Mouse (Mus musculus) mouse trophoblast stem cell (cell line): ENCODE results near the gene Vps37c.

Source experiments
- in situ Hi-C, 2 experiments: fragments of 300-500 bp; cut with MseI, MboI; formaldehyde crosslinking; loops; 2 replicates in 1 of 2; 3 replicates in 1 of 2; pipeline ENCODE4 v1.15.1; 2025

Vps37c gene

DNA sequence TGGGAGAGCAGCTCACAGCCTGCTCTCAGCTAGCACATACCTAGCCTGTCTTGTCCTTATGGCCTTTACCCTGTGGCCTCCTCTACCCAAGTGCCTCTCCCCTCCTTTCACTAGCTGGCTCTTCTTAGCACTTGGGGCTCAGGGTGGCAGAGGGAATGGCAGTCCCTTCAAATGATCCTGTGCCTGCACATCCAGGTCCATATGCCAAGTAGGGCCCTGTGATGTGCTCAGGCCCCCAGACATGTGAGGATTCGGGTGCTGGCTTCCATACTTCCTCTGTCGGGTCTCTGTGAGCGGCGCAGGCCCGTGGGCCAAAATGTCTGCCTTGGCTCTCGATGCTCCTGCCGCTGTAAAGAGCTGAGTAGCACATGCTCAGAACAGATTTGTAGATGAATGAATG lies 47.3 kb downstream of the Vps37c start:
- in situ Hi-C loops, result no loop called here

- in situ Hi-C loops, result no loop called here
Observed at GRCm38 (mm10) chr19:10738038-10738437, 49.5 kb downstream of the Vps37c start.

DNA sequence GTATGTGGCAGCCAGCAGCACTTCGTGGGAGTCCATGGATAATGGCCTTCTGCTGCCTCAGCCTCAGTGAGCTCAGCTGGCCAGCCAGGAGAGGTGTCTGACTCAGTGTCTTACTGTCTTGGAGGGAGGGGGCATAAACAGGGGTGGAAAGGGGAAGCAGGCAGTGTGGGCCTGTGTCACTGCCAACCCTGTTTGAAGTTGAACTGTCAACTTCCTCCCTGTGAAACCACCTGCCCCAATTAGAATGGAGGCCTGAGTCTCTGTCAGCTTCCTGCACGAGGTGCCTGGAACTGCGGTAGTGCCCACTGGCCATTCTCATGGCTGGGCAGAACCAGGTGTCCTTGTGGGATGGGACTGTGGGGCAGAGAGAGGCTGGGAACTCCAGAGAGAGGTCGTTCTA lies 50.3 kb downstream of the Vps37c start, which contains the start of gene Cd5:
Gene Cd5, minus strand, starts transcription at position 192 of the 400 bp plus-strand sequence.
- in situ Hi-C loops, result no loop called here

- in situ Hi-C loops, result no loop called here
Observed at GRCm38 (mm10) chr19:10739916-10740315, 51.4 kb downstream of the Vps37c start.

- in situ Hi-C loops, result no loop called here
Observed at GRCm38 (mm10) chr19:10740641-10741440, 52.3 kb downstream of the Vps37c start.

DNA sequence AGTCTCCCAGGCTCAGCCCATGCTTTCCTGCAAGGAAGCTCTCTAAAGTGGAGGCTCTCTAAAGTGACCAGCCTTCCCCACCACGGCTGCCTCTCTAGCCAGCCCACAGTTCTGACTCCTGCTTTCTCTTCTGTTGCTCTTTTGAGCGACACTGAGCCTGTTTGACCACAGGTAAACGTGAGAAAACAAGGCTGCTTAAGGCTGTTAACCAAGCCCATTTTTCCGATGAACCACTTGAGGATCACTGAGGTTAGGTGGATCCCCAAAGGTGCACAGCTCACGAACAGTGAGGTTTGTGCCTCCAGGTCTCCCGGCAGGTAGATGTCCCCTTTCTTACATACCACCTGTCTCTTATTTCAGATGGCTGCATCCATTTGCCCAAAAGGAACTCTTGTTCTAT lies 53.6 kb downstream of the Vps37c start:
- in situ Hi-C loops, result no loop called here

DNA sequence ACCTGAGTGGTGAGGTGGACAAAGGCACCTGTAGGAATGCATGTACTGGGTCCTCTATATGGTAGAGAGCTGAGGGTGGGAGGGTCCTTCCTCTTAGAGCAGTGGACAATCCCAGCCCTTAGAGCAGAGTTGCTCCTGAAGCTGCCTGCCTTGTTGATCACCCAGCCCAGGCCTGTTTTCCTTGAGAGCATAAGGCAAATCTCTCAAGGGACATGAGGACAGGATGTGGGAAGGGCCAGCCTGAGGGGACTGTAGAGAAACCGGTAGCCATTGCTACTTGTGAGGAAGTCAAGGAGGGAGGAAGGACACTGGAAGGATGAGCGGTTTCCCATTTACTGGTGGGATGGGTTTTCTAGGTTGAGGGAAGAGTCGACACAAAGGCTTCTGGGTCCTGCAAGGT lies 54.0 kb downstream of the Vps37c start:
- in situ Hi-C loops, result no loop called here

DNA sequence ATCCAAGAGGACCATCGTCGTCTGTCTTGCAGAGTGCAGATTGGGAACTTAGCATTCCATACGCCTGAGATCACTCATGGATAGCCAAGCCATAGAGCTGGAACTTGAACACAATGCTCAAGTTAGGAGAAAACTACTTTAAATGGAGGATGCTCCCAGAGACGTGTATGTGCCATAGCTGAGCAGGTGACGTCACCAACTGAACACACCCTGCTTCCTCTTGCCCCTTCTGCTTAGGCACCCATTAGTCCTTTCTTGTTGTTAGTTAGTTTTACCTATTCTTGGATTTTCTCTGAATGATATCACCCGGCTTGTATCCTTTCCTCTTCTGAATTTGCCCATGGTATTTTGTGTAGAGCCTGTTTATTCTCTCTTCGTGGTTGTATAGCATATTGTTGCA lies 58.6 kb downstream of the Vps37c start:
- in situ Hi-C loops, result no loop called here

DNA sequence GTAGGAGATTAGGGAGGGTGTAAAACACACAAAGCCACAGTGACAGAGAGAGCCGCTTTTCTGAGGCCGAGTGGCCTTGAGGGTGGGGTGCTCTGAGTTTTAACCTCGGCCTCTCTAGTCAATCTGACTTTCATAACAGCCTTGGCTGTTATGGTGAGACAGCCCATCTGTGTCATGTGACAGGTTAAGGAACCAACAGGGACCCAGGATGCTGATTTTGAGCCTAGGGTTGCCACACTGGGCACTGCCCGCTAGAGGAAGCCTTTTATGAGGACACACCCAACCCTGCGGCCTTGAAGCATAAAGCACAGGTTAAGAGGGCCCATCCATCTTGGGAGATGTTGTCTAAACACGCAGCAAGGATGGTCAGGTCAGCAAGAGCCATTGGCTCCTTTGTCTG lies 59.2 kb downstream of the Vps37c start:
- in situ Hi-C loops, result no loop called here

DNA sequence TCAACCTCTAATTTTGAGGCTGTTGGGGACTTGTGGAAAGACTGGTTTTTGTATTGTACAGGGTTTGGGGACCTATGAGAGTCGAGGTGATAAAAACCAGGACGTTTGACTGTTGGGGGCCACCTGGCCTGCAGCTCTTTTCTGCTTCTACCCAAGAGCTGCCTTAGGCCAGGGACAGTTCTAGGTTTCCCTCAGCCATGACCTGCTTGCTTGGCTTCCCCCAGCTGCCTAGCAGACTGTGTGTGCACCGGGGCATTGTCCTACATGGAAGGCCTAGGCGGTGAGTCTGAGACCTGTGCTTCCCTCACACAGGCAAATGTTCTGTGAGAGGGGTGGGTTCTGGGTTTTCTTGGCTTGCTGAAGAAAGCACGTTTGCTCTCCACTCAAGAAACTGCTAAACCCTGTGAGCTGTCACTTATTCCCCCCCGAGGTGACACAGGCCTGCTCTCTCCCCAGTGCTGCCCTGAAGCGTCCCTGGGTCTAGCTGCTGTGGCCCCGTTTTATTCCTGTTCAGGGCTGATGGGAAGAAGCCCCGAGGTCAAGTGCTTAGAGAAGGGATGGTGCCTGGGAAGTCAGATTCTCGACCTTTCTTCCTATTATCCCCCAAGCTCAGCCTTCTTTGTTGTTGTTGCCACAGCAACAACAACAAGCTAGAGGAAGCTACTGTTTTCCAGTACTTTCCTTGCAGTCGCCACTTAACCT lies 60.0 kb downstream of the Vps37c start:
- in situ Hi-C loops, result no loop called here

- in situ Hi-C loops, result no loop called here
Observed at GRCm38 (mm10) chr19:10749295-10749694, 60.8 kb downstream of the Vps37c start.

DNA sequence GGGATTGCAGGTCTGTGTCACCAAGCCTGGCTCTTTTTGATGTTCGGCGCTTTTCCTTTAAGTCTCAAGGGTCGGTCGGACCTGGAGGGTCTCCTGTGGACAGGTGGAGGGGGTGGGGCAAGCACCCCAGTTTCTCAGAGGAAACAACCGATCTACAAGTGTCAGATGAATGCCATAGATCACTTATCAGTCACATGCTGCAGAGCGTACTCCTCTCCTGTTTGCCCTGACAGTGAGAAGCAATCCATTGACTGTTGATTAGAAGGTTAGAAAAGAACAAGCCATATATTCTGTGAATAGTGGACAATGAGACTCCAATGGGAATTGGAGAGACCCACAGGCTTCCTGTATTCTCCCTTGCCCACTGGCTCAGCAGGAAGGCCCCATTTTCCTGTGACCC lies 61.6 kb downstream of the Vps37c start:
- in situ Hi-C loops, result no loop called here

- in situ Hi-C loops, result no loop called here
Observed at GRCm38 (mm10) chr19:10751607-10752006, 63.1 kb downstream of the Vps37c start.

DNA sequence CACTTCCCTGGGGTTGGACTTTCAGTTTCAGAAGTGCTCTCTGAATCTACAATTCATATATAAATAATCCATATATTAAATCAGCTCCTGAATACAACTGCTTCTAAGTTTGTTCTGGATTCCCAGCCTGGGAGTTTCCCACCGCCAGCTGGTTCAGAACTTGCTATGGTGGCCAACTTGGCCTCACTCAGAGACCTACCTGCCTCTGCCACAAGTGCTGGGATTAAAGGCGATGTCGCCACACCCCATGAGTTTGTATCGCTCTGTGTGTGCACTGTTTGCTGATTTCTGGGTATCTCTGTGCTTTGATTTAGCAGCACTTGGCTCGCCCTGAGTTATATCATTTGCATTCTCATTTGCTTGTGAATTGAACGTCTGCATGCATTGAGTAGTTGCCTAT lies 63.6 kb downstream of the Vps37c start:
- in situ Hi-C loops, result no loop called here

- in situ Hi-C loops, result no loop called here
Observed at GRCm38 (mm10) chr19:10752646-10753045, 64.1 kb downstream of the Vps37c start.

DNA sequence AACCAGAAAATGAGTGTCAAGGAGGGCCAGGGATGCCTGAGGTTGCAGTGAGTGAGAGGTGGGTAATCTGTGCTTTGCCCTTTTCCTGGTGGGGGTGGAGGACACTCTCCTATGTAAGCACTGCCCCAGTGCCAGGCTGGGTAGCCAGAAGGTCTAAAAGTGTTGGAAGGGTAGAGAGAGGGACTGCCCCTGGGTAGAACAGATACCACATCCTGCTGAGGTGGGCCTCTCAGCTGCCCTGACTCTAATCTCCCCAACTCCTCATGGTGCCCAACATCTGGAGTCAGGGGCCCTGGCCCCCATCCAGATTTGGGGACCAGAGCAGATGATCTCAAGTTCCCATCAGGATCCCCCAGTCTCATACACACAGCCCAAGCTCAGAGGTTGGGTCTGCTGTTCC lies 68.6 kb downstream of the Vps37c start:
- in situ Hi-C loops, result no loop called here

GRCm38 (mm10) chr19:10757526-10757925 lies 69.0 kb downstream of the Vps37c start:
- in situ Hi-C loops, result no loop called here

- in situ Hi-C loops, result no loop called here
Observed at GRCm38 (mm10) chr19:10758708-10759107, 70.2 kb downstream of the Vps37c start.

DNA sequence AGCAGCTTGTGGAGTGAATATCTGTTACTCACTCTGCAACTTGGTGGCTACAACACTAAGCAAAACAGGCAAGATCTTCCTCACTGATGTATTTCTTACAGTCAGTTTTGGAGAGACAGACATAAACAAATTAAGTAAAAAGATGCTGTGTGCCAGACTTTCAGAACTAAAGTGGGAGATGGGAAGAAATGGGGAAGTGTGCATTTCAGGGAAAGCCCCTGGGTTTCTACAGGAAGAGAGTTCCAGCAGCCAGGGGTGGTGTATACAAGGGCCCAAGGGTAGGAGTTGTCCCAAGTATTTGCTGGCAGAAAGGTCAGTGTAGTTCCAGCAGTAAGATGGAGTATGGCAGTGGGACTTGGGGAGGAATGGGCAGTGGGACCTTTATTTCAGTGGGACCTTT lies 71.0 kb downstream of the Vps37c start:
- in situ Hi-C loops, result no loop called here

GRCm38 (mm10) chr19:10759983-10760831 lies 71.7 kb downstream of the Vps37c start:
- in situ Hi-C loops, result no loop called here

DNA sequence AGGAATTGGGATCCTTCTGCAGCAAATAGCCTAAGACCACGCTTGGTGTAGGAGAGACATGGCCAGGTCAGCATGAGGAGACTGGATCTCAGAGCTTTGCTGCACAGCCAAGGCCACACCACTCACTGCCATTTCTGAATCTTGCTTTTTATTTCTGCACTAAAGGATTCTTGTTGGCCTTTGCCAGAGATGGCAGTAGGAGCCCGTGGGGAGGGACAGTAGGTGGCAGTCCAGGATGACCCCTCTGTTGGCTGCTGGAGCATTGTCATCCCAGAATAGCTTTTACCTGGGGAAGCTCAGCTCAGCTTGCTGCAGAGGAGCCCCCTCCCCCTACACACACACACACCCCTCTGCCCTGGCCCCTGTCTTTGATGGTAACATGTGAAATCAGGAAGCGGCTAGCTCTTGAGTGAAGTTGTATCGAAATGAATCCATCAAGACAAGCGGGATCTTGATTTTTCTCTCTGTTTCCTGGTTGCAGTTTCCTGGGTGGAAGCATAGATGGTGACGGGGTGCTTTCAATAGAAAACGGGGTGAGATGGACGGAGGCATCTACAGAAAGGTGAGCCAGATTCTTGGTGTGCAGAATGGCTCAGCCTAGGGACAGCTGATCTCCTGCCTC lies 73.4 kb downstream of the Vps37c start:
- in situ Hi-C loops, result no loop called here

- in situ Hi-C loops, result no loop called here
Observed at GRCm38 (mm10) chr19:10762468-10762867, 73.9 kb downstream of the Vps37c start.
